Mouse (Mus musculus) right cerebral cortex, adult 2 months (tissue): Measurements from ENCODE around the gene Igsf21.

Source experiments
- DNase-seq, 2 experiments: peaks; one replicate each; pipeline ENCODE4 v3.0.0; 2021 to 2022; ENCODE audit warnings: low spot score in 2 of 2

Gene Igsf21

GRCm38 (mm10) chr4:140047807-140048362, 198.7 kb downstream of the Igsf21 start:
- DNase-seq: peak in 1 of 2 experiments; percentile 12

- no peak for DNase-seq
These were observed 202.6 kb downstream of the Igsf21 start for GRCm38 (mm10) chr4:140043953-140044352.

GRCm38 (mm10) chr4:140038586-140039411, 207.8 kb downstream of the Igsf21 start:
- DNase-seq: peak in 1 of 2 experiments; percentile 22

GRCm38 (mm10) chr4:140037784-140038387, 208.7 kb downstream of the Igsf21 start:
- DNase-seq: peak; percentile 56 to 72

DNA sequence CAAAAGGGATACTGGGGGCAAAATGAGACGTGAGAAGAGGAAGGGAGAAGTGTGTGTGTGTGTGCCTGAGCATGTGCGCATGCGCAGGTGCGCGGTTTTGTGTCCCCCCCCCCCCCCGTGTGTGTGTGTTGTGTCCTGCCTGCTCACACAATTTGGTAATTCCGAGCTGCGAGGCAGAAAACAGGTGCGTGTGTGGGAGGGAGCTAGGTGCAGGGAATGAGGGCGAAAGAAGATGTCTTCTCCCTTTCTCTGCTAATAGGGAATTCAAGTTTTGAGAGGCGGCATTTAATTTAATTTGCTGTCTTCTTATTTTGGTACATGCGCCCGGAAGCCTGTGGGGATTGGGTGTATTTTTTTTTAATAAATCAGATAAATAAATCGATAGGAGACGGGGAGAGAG, 211.4 kb downstream of the Igsf21 start:
- DNase-seq: peak; percentile 50 to 53

DNA sequence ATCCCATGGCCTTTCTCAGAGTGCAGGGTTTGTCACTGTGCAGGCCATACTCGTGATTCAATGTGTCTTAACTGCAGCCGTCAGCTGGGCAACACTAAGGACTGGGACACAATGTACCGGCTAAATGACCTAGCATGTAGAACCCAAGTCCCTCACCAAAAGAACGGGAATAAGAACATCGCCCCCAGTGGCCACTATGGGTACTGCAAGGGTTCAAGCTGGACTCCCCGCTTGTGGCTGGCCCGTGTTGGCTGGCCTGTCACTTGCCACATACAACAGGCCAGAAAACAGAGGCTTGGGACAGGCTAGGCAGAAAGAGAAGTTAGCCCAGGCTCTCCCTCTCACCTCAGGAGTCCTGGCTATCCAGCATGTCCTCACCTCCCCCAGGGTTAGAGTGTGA, 213.2 kb downstream of the Igsf21 start:
- DNase-seq: peak; percentile 48 to 59

GRCm38 (mm10) chr4:140030415-140030814, 216.2 kb downstream of the Igsf21 start:
- peak; percentile 62 to 70 for DNase-seq

DNA sequence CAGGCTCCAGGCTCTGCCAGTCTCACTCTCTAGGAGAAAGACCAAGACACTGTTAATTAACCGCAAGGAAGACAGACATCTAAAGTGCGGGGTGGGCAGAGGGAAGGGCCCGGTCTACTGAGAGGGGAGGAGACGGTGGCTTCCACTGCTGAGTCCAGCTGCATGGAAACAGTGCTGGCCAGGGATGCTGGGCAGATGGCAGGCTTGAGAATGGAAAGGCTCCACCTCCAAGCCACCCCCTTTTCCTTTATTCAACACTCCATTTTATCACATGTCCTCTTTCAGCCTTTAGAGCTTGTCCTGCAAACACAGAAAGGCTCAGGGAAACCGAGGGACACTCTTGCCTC, 216.6 kb downstream of the Igsf21 start:
- DNase-seq: peak; percentile 39 to 45

DNA sequence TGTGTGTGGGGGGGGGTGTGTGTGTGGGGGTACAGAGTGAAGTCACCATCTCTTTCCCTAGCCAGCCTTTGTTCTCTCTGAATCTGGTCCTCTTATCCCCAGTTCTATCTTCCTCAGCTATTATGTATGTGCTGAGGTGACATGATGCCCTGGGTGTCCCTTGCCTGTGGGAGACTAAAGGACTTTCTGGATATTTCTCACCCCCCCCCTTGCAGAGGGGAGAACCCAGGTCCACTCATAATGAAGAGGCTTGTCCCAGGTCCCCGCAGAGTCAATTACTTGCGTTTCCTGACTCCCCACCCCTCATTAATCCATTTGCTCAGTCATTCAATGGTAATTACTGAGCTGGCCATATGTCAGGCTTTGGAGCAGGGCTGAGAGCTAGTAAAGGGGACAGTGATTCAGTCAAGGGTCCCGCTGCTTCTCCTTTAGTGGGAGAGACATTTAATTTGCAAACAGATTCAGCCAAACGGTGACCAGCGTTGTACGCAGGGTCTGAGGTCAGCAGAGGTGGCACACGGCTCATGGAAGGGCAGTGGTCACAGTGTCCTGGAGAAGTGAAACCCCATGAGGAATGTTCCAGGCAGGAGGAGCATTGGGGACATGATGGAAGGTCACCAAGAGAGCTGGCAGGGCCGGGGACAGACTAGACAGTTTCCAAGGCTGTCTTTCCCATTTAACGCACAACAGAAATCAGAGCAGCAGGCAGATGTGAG, 217.1 kb downstream of the Igsf21 start:
- DNase-seq: no peak

DNA sequence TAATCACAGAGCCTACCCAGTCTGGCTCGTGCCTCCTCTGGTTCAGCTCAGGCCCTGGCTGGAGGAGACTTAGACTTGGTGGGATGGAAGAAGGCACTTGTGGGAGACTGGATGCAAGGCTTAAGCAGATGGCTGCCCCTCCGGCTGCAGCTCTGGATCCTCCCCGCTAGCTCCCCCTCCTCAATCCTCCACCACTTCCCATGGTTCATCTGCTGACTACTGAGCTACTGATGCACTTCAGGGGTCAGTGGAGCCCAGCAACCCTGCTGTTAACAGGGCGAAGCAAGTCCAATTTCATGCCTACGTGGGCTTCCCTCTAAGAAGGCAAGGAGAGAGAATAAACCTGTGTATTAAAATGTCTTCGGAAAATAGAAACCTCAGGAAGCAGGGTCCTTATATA, 222.8 kb downstream of the Igsf21 start:
- no peak for DNase-seq

GRCm38 (mm10) chr4:140015916-140016315, 230.7 kb downstream of the Igsf21 start:
- DNase-seq: no peak

GRCm38 (mm10) chr4:140010728-140011470, 235.7 kb downstream of the Igsf21 start:
- no peak for DNase-seq

GRCm38 (mm10) chr4:140004932-140005331, 241.7 kb downstream of the Igsf21 start:
- peak in 1 of 2 experiments; percentile 20 for DNase-seq

- peak; percentile 42 to 50 for DNase-seq
These were observed 242.4 kb downstream of the Igsf21 start for GRCm38 (mm10) chr4:140004170-140004569.

DNA sequence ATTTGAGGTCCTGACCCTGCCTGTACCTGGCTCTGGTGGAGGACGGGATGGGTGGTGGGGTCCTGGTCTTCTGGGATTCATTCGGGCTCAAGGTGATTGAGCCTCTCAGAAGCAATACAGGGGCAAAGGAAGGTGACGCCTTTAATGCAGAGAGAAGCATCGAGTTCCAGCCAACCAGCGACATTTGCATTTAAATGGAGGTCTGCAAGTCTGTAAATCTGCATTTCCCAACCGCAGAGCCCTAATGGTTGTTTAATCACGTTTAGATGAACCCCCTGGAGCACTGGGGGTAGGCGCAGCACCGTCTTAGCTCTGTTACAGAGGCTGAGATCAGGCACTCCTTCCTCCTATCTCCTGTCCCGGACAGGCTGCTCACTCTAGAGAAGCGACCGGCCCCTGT, 244.5 kb downstream of the Igsf21 start:
- no peak for DNase-seq

DNA sequence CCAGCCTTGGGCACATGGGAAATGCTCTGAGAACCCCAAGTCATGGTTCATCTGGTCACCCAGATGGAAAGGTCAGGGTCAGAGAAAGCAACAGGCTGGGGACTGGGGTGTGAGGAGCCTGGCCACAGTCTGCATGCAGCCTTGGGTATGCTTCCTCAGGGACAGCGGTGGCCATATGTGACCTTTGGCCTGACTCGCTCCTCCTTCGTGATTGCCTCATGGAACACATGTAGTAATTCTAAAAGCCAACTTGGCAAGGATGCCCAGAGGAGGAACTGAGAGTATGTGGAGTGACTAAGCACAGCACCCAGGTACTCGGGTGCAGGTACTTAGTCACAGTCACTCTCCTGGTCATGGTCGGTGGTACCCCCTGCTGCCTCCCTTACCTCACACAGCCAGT, 245.7 kb downstream of the Igsf21 start:
- DNase-seq: no peak

DNA sequence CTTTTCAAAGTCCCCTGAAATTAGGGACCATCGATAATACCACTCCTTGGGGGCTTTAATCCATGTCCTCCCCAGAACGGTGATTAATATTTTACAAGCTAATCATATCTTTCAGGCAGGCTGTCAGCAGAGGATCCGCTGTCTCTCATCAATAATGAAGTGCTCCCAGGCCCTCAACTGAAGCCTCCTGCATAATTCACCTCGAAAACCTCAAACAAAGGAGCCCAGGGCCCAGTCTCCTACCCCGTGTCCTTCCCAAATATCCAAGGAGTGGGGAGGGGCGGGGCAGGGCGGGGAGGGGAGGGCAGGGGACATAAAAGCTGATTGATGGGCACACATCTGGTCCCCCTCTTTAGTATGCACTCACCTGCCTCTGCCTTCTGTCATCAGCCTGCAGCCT, 247.6 kb downstream of the Igsf21 start:
- no peak for DNase-seq

GRCm38 (mm10) chr4:139995659-139996058, 250.9 kb downstream of the Igsf21 start:
- DNase-seq: no peak

- no peak for DNase-seq
These were observed 253.4 kb downstream of the Igsf21 start for GRCm38 (mm10) chr4:139993111-139993755.

DNA sequence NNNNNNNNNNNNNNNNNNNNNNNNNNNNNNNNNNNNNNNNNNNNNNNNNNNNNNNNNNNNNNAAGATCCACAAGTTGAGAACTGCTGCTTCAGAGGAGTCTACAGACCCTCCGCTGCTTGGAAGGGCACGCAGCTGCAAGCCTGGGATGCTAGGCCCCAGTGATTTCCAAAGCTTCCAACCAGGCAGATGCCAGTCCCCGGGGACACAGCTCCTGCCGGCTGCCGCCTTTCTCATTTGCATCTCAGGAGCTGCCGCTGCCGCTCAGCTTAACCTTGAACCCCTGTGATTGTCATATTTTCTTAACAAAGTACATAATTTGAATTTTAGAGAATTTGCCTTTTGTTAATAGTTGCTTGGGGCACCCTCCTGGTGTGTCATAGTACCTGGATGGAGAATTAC, 259.7 kb downstream of the Igsf21 start:
- no peak for DNase-seq

DNA sequence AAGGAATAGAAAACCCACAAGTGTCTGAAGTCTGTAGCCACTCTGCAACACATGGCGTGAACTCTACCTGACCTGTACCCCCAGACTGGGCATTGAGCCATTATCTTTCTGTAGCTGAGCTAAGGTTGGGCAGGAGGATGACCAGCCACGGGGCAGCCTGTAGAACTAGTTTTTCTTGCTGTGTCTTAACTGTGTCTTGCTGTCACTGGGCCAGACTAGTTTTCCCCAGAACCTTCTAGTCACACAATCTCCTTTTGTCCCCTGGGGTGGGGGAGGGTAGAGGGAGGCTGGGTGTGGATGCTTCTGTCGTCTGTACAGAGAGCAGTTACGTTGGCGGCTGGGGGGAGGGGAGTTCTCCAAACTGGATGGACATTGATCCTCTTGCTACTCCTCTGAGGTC, 267.9 kb downstream of the Igsf21 start:
- DNase-seq: no peak
